Mouse (Mus musculus): Measurements from ENCODE around the gene Lenep.

DNA sequence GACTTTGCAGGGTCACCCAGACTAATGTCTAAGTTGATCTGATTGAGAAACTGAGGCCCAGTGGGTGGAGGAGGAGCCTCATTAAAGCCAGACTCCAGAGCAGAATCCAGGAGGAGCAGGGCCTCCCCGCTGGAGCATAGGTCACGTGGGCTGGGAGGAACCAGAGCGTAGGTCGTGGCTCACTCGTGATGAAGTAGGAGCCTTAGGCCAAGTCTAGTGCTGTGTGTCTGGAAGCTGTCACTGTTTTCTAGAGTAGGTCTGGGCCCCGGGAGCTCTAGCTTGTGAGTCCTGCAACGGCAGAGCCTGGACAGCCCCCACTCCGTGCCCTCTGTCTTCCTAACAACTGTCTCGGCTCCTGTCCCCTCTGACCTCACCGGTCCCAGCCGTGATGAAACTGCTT lies 35.3 kb downstream of the Lenep start:
- TF ChIP-seq TAL1 (IDR thresholded peaks at IDR 0.05; ENCODE audit: low read length) (no peak), GATA1 (IDR thresholded peaks at IDR 0.05; ENCODE audit: low read length) (no peak)

Measured in erythroblast, embryonic 14.5 days (primary cell).